Mouse (Mus musculus) CH12.LX (cell line): ENCODE measurements around the gene Rcvrn. TPM values are rescaled to one million over a fixed set of nuclear protein-coding genes. Genes with fewer than 3 reads are reported as not detected.

Experiments used
- DNase-seq: peaks from one replicate; pipeline ENCODE4 v3.0.0-alpha.2; 2013; ENCODE audit errors: extremely low read depth
- H3K27ac ChIP-seq: 2 replicates; pipeline ENCODE4 v1.5.1; 2012; ENCODE audit warnings: low read depth, mild to moderate bottlenecking, control low read depth, moderate library complexity; ENCODE audit not compliant: insufficient read depth
- H3K27me3 ChIP-seq: replicated peaks from 2 replicates; pipeline ENCODE3; 2012; ENCODE audit warnings: inconsistent platforms
- H3K36me3 ChIP-seq, 2 experiments: replicated peaks in 1 of 2; 2 replicates each; pipeline versions ENCODE3 to v1.6.1; 2012; ENCODE audit warnings: inconsistent platforms in 1 of 2, low read length in 1 of 2, mild to moderate bottlenecking in 1 of 2, mixed read lengths in 1 of 2, moderate library complexity in 1 of 2; ENCODE audit not compliant: control insufficient read depth in 1 of 2, insufficient read depth in 1 of 2
- H3K4me1 ChIP-seq, 2 experiments: 2 replicates each; pipeline ENCODE4 v1.6.1; 2012; ENCODE audit warnings: inconsistent platforms in 1 of 2, moderate library complexity in 1 of 2; ENCODE audit not compliant: insufficient read depth in 2 of 2, control insufficient read depth in 1 of 2
- H3K4me2 ChIP-seq: 2 replicates; pipeline ENCODE4 v1.6.1; 2012; ENCODE audit warnings: low read depth, mild to moderate bottlenecking, control low read depth; ENCODE audit not compliant: poor library complexity, insufficient read depth, severe bottlenecking
- H3K4me3 ChIP-seq, 3 experiments: fragments of 150-350 bp in 1 of 3; sonication (generic) in 1 of 3; replicated peaks in 1 of 3; 2 replicates each; pipeline versions ENCODE3 to v1.5.1; 2011 to 2012; ENCODE audit warnings: low read depth in 2 of 3, low read length in 2 of 3, mild to moderate bottlenecking in 2 of 3, moderate library complexity in 2 of 3, control low read depth in 1 of 3, improper control_type of control experiment in 1 of 3, inconsistent platforms in 1 of 3, mixed read lengths in 1 of 3; ENCODE audit not compliant: poor library complexity in 1 of 3
- H3K79me2 ChIP-seq: replicated peaks from 2 replicates; pipeline ENCODE4 v1.6.1; 2012; ENCODE audit warnings: mild to moderate bottlenecking, moderate library complexity; ENCODE audit not compliant: control insufficient read depth, poor library complexity, insufficient read depth, severe bottlenecking; ENCODE audit errors: extremely low read depth
- H3K9ac ChIP-seq: 2 replicates; pipeline ENCODE4 v1.6.1; 2012; ENCODE audit warnings: low read depth, mild to moderate bottlenecking, control low read depth, moderate library complexity; ENCODE audit not compliant: insufficient read depth
- H3K9me3 ChIP-seq: replicated peaks from 2 replicates; pipeline ENCODE3; 2012; ENCODE audit warnings: low read length, inconsistent platforms, mixed read lengths
- BHLHE40 ChIP-seq: IDR thresholded peaks from 2 replicates; pipeline ENCODE4 v1.6.1; 2011; ENCODE audit warnings: mild to moderate bottlenecking, low read depth, low read length, improper control_type of control experiment
- CHD1 ChIP-seq: IDR thresholded peaks from 2 replicates; pipeline ENCODE4 v1.6.1; 2012; ENCODE audit warnings: low read depth, low read length, improper control_type of control experiment, inconsistent platforms
- CHD2 ChIP-seq: IDR thresholded peaks from 2 replicates; pipeline ENCODE4 v1.6.1; 2011; ENCODE audit warnings: low read length, improper control_type of control experiment
- CTCF ChIP-seq, 2 experiments: IDR thresholded peaks in 1 of 2; conservative IDR thresholded peaks in 1 of 2; 2 replicates each; pipeline ENCODE4 v1.5.1; 2011 to 2012; ENCODE audit warnings: low read depth in 2 of 2, low read length in 2 of 2, improper control_type of control experiment in 1 of 2, inconsistent platforms in 1 of 2, mild to moderate bottlenecking in 1 of 2, moderate library complexity in 1 of 2
- ETS1 ChIP-seq: conservative IDR thresholded peaks from 2 replicates; pipeline ENCODE4 v1.6.1; 2012; ENCODE audit warnings: low read depth, mild to moderate bottlenecking, inconsistent platforms, low read length, improper control_type of control experiment, moderate library complexity
- HCFC1 ChIP-seq: IDR thresholded peaks from 2 replicates; pipeline ENCODE4 v1.6.1; 2012; ENCODE audit warnings: low read depth, mild to moderate bottlenecking, inconsistent platforms, low read length, improper control_type of control experiment
- IRF4 ChIP-seq: IDR thresholded peaks from 2 replicates; pipeline ENCODE4 v1.6.1; 2014; ENCODE audit warnings: low read depth, mild to moderate bottlenecking, inconsistent platforms, low read length, improper control_type of control experiment
- JUN ChIP-seq: IDR thresholded peaks from 2 replicates; pipeline ENCODE4 v1.6.1; 2011; ENCODE audit warnings: low read depth, mild to moderate bottlenecking, low read length, improper control_type of control experiment, moderate library complexity; ENCODE audit not compliant: insufficient read depth
- JUND ChIP-seq: conservative IDR thresholded peaks from 2 replicates; pipeline ENCODE4 v1.6.1; 2011; ENCODE audit warnings: low read depth, low read length, improper control_type of control experiment
- KAT2A ChIP-seq: IDR thresholded peaks from 2 replicates; pipeline ENCODE4 v1.6.1; 2012; ENCODE audit warnings: low read length, improper control_type of control experiment, inconsistent platforms; ENCODE audit not compliant: insufficient replicate concordance
- MAFK ChIP-seq: IDR thresholded peaks from 2 replicates; pipeline ENCODE4 v1.6.1; 2011; ENCODE audit warnings: low read length, improper control_type of control experiment; ENCODE audit not compliant: insufficient replicate concordance
- MAX ChIP-seq: IDR thresholded peaks from 2 replicates; pipeline ENCODE4 v1.6.1; 2011; ENCODE audit warnings: low read length, improper control_type of control experiment
- MAZ ChIP-seq: IDR thresholded peaks from 2 replicates; pipeline ENCODE4 v1.6.1; 2012; ENCODE audit warnings: low read depth, mild to moderate bottlenecking, inconsistent platforms, low read length, improper control_type of control experiment, moderate library complexity
- MEF2A ChIP-seq: IDR thresholded peaks from 2 replicates; pipeline ENCODE4 v1.6.1; 2014; ENCODE audit warnings: low read depth, mild to moderate bottlenecking, inconsistent platforms, low read length, improper control_type of control experiment, borderline replicate concordance
- MYC ChIP-seq: IDR thresholded peaks from 2 replicates; pipeline ENCODE4 v1.6.1; 2011; ENCODE audit warnings: low read depth, mild to moderate bottlenecking, improper control_type of control experiment, low read length
- NELFE ChIP-seq: IDR thresholded peaks from 2 replicates; pipeline ENCODE4 v1.6.1; 2011; ENCODE audit warnings: low read depth, low read length, improper control_type of control experiment
- POLR2A ChIP-seq: IDR thresholded peaks from 2 replicates; pipeline ENCODE4 v1.6.1; 2011; ENCODE audit warnings: low read depth, mild to moderate bottlenecking, improper control_type of control experiment, low read length
- POLR2AphosphoS2 ChIP-seq: IDR thresholded peaks from 2 replicates; pipeline ENCODE4 v1.6.1; 2011; ENCODE audit warnings: low read depth, low read length, improper control_type of control experiment
- RAD21 ChIP-seq: IDR thresholded peaks from 2 replicates; pipeline ENCODE4 v1.6.1; 2011; ENCODE audit warnings: low read depth, mild to moderate bottlenecking, low read length, improper control_type of control experiment, moderate library complexity
- SIN3A ChIP-seq: IDR thresholded peaks from 2 replicates; pipeline ENCODE4 v1.6.1; 2012; ENCODE audit warnings: low read length, improper control_type of control experiment, inconsistent platforms
- SMC3 ChIP-seq: IDR thresholded peaks from 2 replicates; pipeline ENCODE4 v1.6.1; 2011; ENCODE audit warnings: low read depth, low read length, improper control_type of control experiment
- TBP ChIP-seq: conservative IDR thresholded peaks from 2 replicates; pipeline ENCODE4 v1.6.1; 2011; ENCODE audit warnings: low read depth, low read length, improper control_type of control experiment
- TCF12 ChIP-seq: IDR thresholded peaks from 2 replicates; pipeline ENCODE4 v1.6.1; 2014; ENCODE audit warnings: low read depth, mild to moderate bottlenecking, inconsistent platforms, low read length, improper control_type of control experiment
- USF1 ChIP-seq: IDR thresholded peaks from 2 replicates; pipeline ENCODE4 v1.6.1; 2014; ENCODE audit warnings: low read depth, mild to moderate bottlenecking, inconsistent platforms, low read length, improper control_type of control experiment
- USF2 ChIP-seq: conservative IDR thresholded peaks from 2 replicates; pipeline ENCODE4 v1.6.1; 2011; ENCODE audit warnings: low read depth, low read length, improper control_type of control experiment
- ZC3H11A ChIP-seq: IDR thresholded peaks from 2 replicates; pipeline ENCODE4 v1.6.1; 2012; ENCODE audit warnings: low read depth, mild to moderate bottlenecking, inconsistent platforms, low read length, improper control_type of control experiment
- ZMIZ1 ChIP-seq: IDR thresholded peaks from 2 replicates; pipeline ENCODE4 v1.6.1; 2012; ENCODE audit warnings: low read depth, mild to moderate bottlenecking, inconsistent platforms, low read length, improper control_type of control experiment
- dilution Hi-C: fragments of 300-500 bp; cut with MboI; formaldehyde crosslinking; loops from 2 replicates; pipeline ENCODE4 v1.14.3; 2020; ENCODE audit warnings: low sequenced_read_pairs; ENCODE audit not compliant: extremely low pct_unique_long_range_greater_than_20kb, extremely low pct_ligation_motif_present
- in situ Hi-C: fragments of 300-500 bp; cut with MboI; formaldehyde crosslinking; loops from 3 replicates; pipeline ENCODE4 v1.14.3; 2019; ENCODE audit warnings: low sequenced_read_pairs, low pct_ligation_motif_present, low pct_unique_long_range_greater_than_20kb, mixed read lengths
- polyA plus RNA-seq: library from polyadenylated mRNA; unstranded; fragments of >175 nt; gene quantifications from 2 replicates; pipeline ENCODE4 v1.2.1, GENCODE M21; 2012; ENCODE audit warnings: low read depth; ENCODE audit not compliant: insufficient read length
- total RNA-seq, 2 experiments: library from RNA; depleted of rRNA; stranded (reverse); fragments of 300-350 nt in 1 of 2; fragments of >200 nt in 1 of 2; gene quantifications; 2 replicates each; pipeline ENCODE4 v1.2.3; 2012 to 2014

The Rcvrn gene
- total and polyA plus RNA-seq, 3 experiments = not detected

DNA sequence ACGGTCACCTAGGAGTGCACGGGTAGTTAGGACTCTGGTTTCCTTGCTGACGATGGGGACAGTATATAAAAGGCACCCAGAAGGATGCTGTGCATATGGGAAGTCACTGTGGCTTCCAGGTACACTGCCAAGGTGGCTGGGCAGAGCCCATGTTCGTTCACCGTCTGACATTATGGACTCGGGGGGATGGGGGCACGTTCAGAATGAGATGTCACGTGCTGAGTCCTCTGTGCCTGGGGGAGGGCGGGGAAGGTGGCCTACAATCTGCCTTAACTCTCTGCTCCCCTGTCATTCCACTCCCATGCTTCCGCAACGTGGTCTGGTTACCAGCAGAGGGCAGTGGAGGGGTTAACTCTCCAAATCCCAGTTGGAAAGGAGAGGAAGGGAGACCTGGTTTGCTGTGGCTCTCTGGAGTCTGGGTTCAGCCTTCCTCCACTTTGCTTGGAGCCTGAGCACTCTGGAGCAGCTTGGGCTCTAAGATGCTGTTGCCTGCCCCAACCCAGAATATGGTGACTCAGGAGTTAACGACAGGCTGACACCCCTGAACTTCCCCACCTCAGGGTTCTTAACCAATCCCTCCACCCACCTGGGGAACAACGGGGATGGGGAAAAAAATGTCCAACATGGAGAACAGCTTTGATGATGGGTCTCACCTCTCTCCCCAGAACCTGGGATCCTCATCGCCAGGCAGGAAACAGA lies 42.8 kb upstream of the Rcvrn start:
- no peak overlapping the region for H3K4me2 ChIP-seq

DNA sequence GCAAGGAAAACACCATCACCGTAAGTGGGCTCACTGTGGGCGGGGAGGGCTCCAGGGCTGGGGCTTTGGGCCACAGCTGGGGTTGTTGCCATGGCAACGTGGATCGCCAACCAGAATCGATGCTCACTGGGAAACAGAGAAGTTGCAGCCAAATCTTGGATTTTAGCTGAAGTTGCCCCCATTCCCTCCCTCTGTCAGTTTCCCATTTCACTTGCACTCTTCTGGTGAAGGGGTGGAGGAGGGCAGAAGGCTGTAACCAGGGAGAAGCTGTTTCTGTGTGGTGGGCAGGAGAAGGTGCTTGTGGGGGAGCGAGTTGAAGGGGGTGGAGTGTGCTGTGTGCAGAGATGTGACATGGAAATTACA lies 42.3 kb upstream of the Rcvrn start:
- no peaks in the 10 kb centered on the region for H3K27me3 ChIP-seq
- no peak overlapping the region for H3K4me3 ChIP-seq
- peaks cover 0 to 50% of the 10 kb centered on the region in 2 experiments for H3K36me3 ChIP-seq
- H3K9ac ChIP-seq = no peak overlapping the region
- peaks cover 24 to 58% of the 10 kb centered on the region in 2 experiments for H3K4me1 ChIP-seq
- no peaks in the 10 kb centered on the region for H3K79me2 ChIP-seq
- no peak overlapping the region for H3K27ac ChIP-seq
- H3K9me3 ChIP-seq = no peaks in the 10 kb centered on the region
- DNase-seq = no peak
- dilution Hi-C loops = no loop called here
- TF ChIP-seq JUND (no peak), NELFE (no peak), MEF2A (no peak), JUN (no peak), CHD1 (no peak)
- in situ Hi-C loops = no loop called here
- no peak overlapping the region for H3K4me2 ChIP-seq

More for the DNA sequence above, 42.8 kb upstream of the Rcvrn start:
- H3K79me2 ChIP-seq = no peaks in the 10 kb centered on the region
- H3K36me3 ChIP-seq = peaks cover 0 to 50% of the 10 kb centered on the region in 2 experiments
- H3K9ac ChIP-seq = no peak overlapping the region
- no peaks in the 10 kb centered on the region for H3K27me3 ChIP-seq
- no peak overlapping the region for H3K4me3 ChIP-seq
- DNase-seq = peak; percentile 43
- dilution Hi-C loops = no loop called here
- peaks cover 21 to 58% of the 10 kb centered on the region in 2 experiments for H3K4me1 ChIP-seq
- in situ Hi-C loops = no loop called here
- H3K9me3 ChIP-seq = no peaks in the 10 kb centered on the region
- no peak overlapping the region for H3K27ac ChIP-seq
- TF ChIP-seq ZC3H11A (peak; percentile 7; the same call in 1 of the 2 replicates), POLR2AphosphoS2 (no peak), ETS1 (no peak), KAT2A (no peak), MAFK (no peak), USF1 (no peak), USF2 (no peak), BHLHE40 (peak; percentile 59; the same call in 1 of the 2 replicates), POLR2A (no peak), MEF2A (no peak), JUND (no peak), TBP (no peak), SMC3 (peak; percentile 80), IRF4 (peak; percentile 34; the same call in 1 of the 2 replicates), CHD2 (no peak), HCFC1 (no peak), NELFE (0 out of 2 replicates have a peak, but pooled peaks have one; percentile 20), RAD21 (peak; percentile 46), MAX (peak; percentile 76), MAZ (no peak), MYC (peak; percentile 81; the same call in 1 of the 2 replicates), ZMIZ1 (no peak), SIN3A (no peak), CTCF (conservative IDR thresholded peaks at IDR 0.05 in 1 of 2, IDR thresholded peaks at IDR 0.05 in 1 of 2; ENCODE audit: low read depth in 2 of 2, low read length in 2 of 2) (peak; percentile 74 to 80), TCF12 (no peak), CHD1 (no peak)
